Mouse (Mus musculus): ENCODE measurements around the gene Ppp5c. TPM values are rescaled to one million over a fixed set of nuclear protein-coding genes. Genes with fewer than 3 reads are reported as not detected.

The Ppp5c gene
- 213 and 231 TPM in 2 replicates for polyA plus RNA-seq (2012; rRNA removed)

DNA sequence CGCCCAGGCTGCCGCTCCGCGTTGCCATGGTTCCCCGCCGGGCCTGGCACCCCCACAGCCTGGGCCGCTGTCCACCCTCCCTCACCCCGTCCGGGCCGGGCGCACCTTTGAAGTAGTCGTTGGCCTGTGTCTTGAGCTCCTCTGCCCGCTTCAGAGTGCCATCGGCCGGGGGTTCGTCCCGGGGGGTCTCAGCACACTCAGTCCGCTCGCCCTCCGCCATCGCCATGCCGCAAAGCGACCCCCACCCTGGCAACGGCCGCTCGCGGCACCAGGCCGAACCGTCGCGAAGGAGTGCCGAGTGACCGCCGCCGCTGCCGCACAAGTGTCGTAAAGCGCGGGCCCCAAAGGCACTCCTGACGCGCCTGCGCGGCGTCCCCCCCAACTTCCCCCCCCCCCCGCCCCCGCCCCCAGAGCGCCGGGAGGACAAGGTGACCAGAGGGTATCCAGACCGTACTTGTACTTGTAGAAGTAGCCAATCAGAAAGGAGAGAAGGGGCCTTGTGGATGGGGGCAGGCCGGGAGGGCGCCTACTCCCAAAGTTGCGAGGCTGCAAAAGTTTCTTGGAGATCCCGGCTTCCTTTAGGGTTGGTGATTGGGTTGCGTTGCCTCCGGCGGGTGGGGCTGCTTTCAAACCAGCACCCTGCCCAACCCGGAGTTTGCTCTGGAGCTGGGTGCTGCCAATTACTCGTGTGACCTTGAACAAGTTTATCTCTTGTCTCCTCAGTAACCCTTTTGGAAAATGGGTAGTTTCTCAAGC is at the start of gene Ppp5c:
Ppp5c (minus strand) TSS at position 337 of the 756 bp plus-strand sequence.

DNA sequence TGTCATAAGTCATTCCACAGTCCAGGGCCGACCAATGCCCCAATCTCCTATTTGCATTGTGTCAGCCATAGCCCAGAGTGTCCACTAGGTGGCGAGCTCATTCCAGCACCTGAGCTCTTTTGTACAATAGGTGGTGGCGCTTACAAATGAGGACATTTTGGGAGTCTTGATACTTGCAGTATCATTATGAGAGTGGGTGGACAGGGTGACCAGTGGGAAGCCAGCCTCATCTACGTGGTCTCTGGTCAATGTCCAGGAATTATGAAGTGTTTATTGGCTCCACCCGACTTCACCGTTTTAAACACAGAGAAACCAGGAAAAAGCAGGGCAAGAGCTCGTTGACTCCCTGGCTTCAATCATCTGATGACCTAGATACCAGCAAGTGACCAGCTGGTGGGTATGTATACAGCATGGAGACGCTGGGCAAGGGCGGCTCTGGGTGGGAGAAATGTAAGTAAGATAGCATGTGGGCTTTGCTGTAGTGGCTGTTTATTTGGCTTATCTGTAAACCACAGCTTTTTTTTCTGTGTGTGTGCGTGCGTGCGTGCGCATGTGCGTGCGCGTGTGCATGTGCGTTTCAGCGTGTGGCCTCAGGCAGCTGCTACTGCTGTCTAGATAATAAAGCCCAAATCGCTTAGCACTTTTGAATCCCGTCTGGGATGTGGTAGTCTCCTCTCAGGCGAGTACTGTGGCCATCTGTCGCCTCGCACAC is 46.3 kb upstream of the Ppp5c start, which contains the start of gene Psg16:
Psg16 (plus strand) TSS at position 137 of the 712 bp plus-strand sequence.

DNA sequence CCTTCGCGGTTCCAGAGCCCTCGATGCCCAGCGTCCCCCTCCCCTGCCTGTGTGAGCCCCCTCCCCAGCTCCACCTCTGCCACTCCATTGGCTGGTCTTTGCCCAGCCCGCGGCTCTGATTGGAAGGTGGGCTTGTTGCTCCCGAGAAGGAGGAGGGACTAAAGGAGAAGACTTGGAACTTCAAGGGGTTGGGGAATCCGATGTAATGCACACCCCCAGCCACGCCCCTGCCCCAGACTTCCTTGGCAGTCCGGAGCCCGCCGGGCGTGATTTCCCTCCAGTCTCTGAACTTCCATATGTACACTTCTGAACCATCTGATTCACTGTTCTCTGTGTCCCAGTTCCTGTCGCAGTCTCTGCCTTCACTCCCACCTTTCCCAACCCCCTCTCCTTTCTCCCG is 34.7 kb upstream of the Ppp5c start, which contains the start of gene Hif3a:
Hif3a (minus strand) TSS at position 39 of the 400 bp plus-strand sequence.

DNA sequence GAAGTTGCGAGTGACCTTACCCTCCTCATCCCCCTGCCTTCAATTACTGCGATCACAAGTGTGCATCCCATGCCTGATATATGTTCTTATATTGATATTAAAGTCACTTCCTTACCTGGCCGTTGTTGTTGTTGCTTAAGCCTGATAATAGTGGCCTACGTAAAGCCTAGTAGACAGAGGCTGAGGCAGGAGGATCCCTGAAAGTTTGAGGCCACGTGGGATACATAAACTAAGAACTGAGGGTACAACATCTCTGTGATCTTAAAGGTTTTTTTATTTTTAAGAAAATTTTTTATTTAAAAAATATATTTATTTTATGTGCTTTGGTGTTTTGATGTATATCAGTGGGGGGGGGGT is 35.3 kb downstream of the Ppp5c start, which contains the start of gene Ccdc8:
Ccdc8 (plus strand) TSS at position 258 of the 357 bp plus-strand sequence.

DNA sequence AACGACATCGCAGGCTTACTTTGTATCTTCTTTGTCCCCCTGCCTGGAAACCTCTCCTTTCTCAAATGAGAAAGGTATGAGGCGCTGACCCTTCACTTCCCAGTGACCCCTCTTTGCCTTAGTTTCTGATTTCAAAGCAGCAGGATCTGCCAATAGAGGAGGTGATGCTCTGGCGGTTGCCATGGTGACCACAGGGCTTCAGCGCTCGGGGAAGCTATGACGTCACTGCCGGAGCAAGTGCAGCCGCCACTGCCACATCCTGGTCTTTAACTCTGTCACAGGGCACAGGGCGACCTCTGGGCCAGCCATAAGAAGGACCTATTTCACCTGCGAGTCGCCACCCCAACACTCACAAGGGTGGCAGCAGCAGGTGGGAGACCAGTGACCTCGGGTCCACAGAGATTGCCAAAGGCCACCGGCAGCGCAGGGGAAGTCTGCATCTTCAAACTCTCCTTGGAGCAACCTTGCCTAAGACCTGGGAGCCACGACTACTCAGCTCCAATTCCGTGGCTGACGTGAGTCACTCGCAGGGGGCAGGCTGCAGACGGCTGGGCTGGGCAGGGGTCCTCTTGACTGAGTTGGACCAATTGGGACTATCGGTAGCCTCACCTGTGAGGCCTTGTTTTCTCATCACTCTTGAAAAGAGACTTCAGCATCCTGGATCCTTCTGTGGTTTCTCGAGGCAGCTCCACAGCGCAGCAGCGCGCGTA is 44.7 kb downstream of the Ppp5c start, which contains the start of gene Gm42372:
Gm42372 (plus strand) TSS at position 228 of the 710 bp plus-strand sequence.

DNA sequence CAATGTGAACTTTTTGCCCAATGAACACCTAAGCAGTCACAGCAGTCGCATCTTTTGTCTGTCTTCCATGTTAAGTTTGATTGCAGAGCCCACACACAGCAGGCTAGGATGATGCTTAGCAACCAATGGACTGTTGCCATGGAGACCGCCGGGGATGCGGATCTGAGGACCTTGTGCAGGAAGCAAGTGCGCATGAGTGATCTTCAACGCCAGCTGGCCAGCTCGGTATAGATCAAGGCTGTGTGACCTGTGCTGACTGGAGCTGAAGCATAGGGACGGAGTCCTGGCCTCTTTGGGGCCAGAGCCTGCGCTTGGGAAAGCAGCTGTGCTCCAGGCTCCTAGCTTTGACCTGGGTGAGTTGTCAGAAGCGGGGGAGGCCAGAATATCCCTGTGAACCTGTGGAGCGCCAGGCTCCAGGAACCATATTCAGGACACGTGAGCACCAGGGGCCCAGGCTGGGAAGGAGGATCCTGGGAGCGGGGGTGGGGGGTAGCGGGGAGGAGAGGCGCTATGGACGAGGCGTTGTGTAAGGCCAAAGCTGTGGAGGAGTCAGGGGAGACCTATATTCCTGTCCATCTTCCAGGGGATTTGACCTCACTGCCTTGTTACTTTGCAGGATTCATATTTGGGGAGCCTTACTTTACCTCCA is 68.1 kb downstream of the Ppp5c start, which contains the start of gene Pnmal1:
Pnmal1 (plus strand) TSS at position 141 of the 649 bp plus-strand sequence.

Other genes starting within 250 kb of the Ppp5c start
- 139 and 161 TPM in 2 replicates for gene Slc1a5, start 246.6 kb downstream of the Ppp5c start, polyA plus RNA-seq (2012; rRNA removed)
- 252 and 277 TPM in 2 replicates for gene Strn4, start 212.0 kb downstream of the Ppp5c start, polyA plus RNA-seq (2012; rRNA removed)
- 57.3 and 74.0 TPM in 2 replicates for gene Fkrp, start 211.2 kb downstream of the Ppp5c start, polyA plus RNA-seq (2012; rRNA removed)
- 46.5 and 46.8 TPM in 2 replicates for gene Prkd2, start 185.0 kb downstream of the Ppp5c start, polyA plus RNA-seq (2012; rRNA removed)
- gene Dact3, start 152.6 kb downstream of the Ppp5c start, polyA plus RNA-seq (2012; rRNA removed): 95.2 and 147 TPM in 2 replicates
- gene Gng8, start 136.1 kb downstream of the Ppp5c start, polyA plus RNA-seq (2012; rRNA removed): 19.1 and 23.5 TPM in 2 replicates
- gene Ptgir, start 121.4 kb downstream of the Ppp5c start, polyA plus RNA-seq (2012; rRNA removed): 6.1 and 7.4 TPM in 2 replicates
- gene Calm3, start 103.8 kb downstream of the Ppp5c start, polyA plus RNA-seq (2012; rRNA removed): 366 and 378 TPM in 2 replicates
- 6.3 and 6.9 TPM in 2 replicates for gene Pnmal2, start 83.2 kb downstream of the Ppp5c start, polyA plus RNA-seq (2012; rRNA removed)
- gene Pnmal1, start 68.2 kb downstream of the Ppp5c start, polyA plus RNA-seq (2012; rRNA removed): 0.35 and 0.60 TPM in 2 replicates
- not detected in 2 replicates for gene Gm42372, start 44.8 kb downstream of the Ppp5c start, polyA plus RNA-seq (2012; rRNA removed)
- gene Ccdc8, start 35.2 kb downstream of the Ppp5c start, polyA plus RNA-seq (2012; rRNA removed): 32.5 and 34.4 TPM in 2 replicates
- 1.9 and 3.2 TPM in 2 replicates for gene Hif3a, start 34.5 kb upstream of the Ppp5c start, polyA plus RNA-seq (2012; rRNA removed)
- gene Psg16, start 46.1 kb upstream of the Ppp5c start, polyA plus RNA-seq (2012; rRNA removed): 0.10 and 0.13 TPM in 2 replicates
- not detected in 2 replicates for gene Ceacam3, start 122.4 kb upstream of the Ppp5c start, polyA plus RNA-seq (2012; rRNA removed)
- gene Psg29, start 175.6 kb upstream of the Ppp5c start, polyA plus RNA-seq (2012; rRNA removed): not detected in 2 replicates